Mouse (Mus musculus) erythroblast, embryonic 14.5 days (primary cell): Measurements from ENCODE around the gene Phldb2. TPM values are rescaled to one million over a fixed set of nuclear protein-coding genes. Genes with fewer than 3 reads are reported as not detected.

Source experiments
- H3K27me3 ChIP-seq: 2 replicates; pipeline ENCODE4 v1.6.1; 2012; ENCODE audit warnings: inconsistent platforms; ENCODE audit not compliant: control insufficient read depth
- H3K36me3 ChIP-seq: 2 replicates; pipeline ENCODE4 v1.6.1; 2012; ENCODE audit warnings: mild to moderate bottlenecking, inconsistent platforms; ENCODE audit not compliant: control insufficient read depth
- H3K4me1 ChIP-seq: 2 replicates; pipeline ENCODE4 v1.6.1; 2012; ENCODE audit warnings: inconsistent platforms; ENCODE audit not compliant: control insufficient read depth
- H3K4me3 ChIP-seq: replicated peaks from 2 replicates; pipeline ENCODE3; 2012; ENCODE audit warnings: moderate library complexity, mild to moderate bottlenecking, inconsistent platforms
- H3K9me3 ChIP-seq: 2 replicates; pipeline ENCODE4 v1.6.1; 2012; ENCODE audit warnings: low read length, inconsistent platforms, mixed read lengths; ENCODE audit not compliant: control insufficient read depth
- GATA1 ChIP-seq: IDR thresholded peaks from 2 replicates; pipeline ENCODE4 v1.6.1; 2012; ENCODE audit warnings: low read length, inconsistent platforms, mixed read lengths
- TAL1 ChIP-seq: IDR thresholded peaks from 3 replicates; pipeline ENCODE4 v1.6.1; 2012; ENCODE audit warnings: low read length, inconsistent platforms, mixed read lengths
- polyA plus RNA-seq: library from polyadenylated mRNA; stranded (reverse); fragments of >175 nt; gene quantifications from 2 replicates; pipeline ENCODE4 v1.2.3, GENCODE M21; 2012

Gene Phldb2
- 0.01 TPM in 2 replicates for polyA plus RNA-seq

DNA sequence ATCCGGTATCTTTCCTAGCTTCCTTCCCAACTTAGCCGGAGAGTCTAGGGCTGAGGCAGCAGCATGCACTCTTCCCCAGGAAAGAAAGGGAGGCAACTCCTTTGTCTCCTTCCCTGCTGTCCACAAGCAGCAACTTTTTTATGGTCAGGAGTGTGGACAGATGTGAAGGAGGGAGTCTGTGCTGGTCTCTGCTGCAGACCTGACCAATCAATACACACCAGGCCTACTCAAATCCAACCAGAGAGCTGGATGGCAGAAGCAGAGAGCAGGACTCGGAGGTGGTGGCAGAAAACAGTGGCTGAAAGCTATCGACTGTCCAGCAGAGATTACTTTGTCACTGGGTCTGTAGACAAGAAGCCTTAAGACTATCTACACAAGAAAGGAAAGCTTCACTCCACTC is at the start of gene Phldb2:
Gene Phldb2, minus strand, starts transcription at position 205 of the 400 bp plus-strand sequence.
- H3K9me3 ChIP-seq, result no peaks in the 10 kb centered on the region
- no peak for TF ChIP-seq GATA1
- TF ChIP-seq TAL1, result no peak
- H3K36me3 ChIP-seq, result no peaks in the 10 kb centered on the region; the same call in 1 of the 2 replicates
- no peaks in the 10 kb centered on the region for H3K27me3 ChIP-seq
- no peaks in the 10 kb centered on the region for H3K4me1 ChIP-seq
- H3K4me3 ChIP-seq, result peak within 1 kb of the TSS; percentile 36

DNA sequence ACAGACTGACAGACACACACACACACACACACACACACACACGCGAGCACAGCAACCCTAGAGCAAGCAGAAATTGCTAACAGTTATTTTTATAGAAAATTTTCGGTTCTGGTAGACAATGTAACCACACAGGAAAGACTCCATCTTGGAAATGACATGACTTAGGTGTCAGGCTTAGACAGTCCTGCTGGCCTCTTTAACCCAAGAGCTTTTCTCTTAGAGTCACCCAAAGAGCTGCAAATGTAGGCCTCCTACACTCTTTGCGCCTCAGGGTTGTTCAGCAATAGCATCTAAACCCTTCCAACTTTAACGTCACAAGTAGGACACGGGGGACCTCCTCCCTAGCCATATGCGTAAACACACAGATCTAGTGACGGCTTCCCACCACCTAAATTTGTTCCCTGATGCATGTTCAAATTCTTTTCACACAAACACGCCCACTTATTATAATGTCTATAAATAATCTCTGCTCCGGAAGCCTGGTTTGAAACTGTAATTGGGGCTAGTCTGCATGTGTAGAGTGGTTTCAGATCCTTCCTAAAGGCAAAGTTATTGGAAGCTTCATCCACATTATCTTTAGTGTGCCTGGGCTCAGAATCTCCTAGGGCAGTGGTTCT is 48.3 kb upstream of the Phldb2 start:
- Histone ChIP-seq H3K4me1 (no peaks in the 10 kb centered on the region), H3K36me3 (no peaks in the 10 kb centered on the region; the same call in 1 of the 2 replicates), H3K4me3 (no peak overlapping the region), H3K27me3 (no peaks in the 10 kb centered on the region), H3K9me3 (no peaks in the 10 kb centered on the region)
- TF ChIP-seq TAL1, result no peak
- TF ChIP-seq GATA1, result no peak

DNA sequence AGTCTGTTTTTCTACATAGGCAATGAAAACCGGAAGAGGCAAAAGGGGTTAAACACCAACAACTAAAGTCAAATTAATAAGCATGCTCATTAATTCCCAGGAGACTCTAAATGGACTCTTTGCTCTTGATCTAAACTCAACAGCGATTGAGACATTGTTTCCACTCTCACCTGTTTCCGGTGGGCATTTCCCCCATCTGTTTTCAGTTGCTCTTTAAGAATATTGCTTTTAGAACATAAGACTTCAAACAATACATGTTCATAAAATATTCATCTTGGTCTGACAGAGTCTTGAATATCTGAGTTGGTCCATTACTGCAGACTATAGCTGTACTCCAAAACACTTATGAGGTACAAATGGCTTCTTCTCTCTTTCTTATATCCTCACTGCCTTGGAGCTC is 47.6 kb upstream of the Phldb2 start:
- no peaks in the 10 kb centered on the region for H3K4me1 ChIP-seq
- TF ChIP-seq TAL1 (no peak), GATA1 (no peak)
- no peaks in the 10 kb centered on the region; the same call in 1 of the 2 replicates for H3K36me3 ChIP-seq
- H3K27me3 ChIP-seq, result no peaks in the 10 kb centered on the region
- H3K4me3 ChIP-seq, result no peak overlapping the region
- H3K9me3 ChIP-seq, result no peaks in the 10 kb centered on the region

DNA sequence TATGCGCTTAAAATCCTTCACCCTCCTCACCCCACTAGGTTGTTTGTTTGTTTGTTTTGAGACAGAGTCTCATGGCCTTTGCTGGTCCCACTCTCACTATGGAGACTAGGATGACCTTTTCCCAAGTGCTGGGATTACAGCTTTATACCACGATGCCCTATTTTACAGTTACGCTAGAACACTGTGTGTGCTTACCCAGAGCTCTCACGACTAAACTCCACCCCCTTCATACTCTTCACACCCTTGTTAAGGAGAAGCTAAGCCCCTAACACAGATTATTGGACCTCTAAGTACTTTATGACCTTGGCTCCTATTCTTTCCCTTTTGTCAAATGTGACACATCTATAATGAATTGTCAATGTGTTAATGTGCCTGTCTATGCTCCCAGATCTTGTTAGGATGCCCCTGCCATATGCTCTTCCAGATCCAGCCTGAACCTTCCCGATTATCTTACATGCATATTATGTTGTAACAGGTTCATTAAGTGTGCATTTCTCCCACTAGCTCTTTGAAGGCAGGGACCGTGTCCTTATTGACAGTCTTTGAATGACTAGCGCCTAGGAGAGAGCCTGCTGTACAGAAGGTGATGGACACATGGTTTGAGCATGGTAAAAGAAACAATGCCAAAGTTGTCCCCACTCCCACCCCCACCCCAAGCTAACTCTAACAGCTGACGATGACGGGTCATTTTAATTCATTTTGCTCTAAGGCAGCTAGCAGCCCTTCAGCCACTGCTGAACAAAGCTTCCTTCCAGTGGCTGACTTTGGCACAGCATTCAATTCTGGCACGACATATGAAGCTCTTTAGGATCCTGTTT is 46.2 kb upstream of the Phldb2 start:
- Histone ChIP-seq H3K4me1 (no peaks in the 10 kb centered on the region), H3K4me3 (no peak overlapping the region), H3K27me3 (no peaks in the 10 kb centered on the region), H3K36me3 (no peaks in the 10 kb centered on the region; the same call in 1 of the 2 replicates), H3K9me3 (no peaks in the 10 kb centered on the region)
- TF ChIP-seq TAL1 (no peak), GATA1 (no peak)

DNA sequence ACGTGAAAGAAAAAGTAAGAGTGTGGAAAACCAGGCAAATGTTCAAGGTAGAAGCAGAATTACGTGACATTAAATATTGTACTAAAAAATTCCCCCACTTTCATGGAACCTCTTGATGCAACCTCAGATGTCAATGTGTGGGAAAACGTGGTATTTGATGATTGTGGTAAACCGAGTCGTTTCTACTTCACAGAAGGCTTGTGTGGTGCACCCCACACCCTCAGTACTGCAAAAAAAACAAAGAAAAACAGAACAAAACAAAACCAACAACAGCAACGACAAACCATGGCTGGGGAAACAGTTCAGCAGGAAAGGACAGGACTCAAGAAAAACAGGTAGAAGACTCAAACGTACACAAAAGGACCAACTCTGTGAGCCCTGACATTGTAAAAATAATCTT is 44.8 kb upstream of the Phldb2 start:
- Histone ChIP-seq H3K9me3 (no peaks in the 10 kb centered on the region), H3K36me3 (no peaks in the 10 kb centered on the region; the same call in 1 of the 2 replicates), H3K27me3 (no peaks in the 10 kb centered on the region), H3K4me3 (no peak overlapping the region), H3K4me1 (no peaks in the 10 kb centered on the region)
- TF ChIP-seq TAL1, result no peak
- no peak for TF ChIP-seq GATA1

DNA sequence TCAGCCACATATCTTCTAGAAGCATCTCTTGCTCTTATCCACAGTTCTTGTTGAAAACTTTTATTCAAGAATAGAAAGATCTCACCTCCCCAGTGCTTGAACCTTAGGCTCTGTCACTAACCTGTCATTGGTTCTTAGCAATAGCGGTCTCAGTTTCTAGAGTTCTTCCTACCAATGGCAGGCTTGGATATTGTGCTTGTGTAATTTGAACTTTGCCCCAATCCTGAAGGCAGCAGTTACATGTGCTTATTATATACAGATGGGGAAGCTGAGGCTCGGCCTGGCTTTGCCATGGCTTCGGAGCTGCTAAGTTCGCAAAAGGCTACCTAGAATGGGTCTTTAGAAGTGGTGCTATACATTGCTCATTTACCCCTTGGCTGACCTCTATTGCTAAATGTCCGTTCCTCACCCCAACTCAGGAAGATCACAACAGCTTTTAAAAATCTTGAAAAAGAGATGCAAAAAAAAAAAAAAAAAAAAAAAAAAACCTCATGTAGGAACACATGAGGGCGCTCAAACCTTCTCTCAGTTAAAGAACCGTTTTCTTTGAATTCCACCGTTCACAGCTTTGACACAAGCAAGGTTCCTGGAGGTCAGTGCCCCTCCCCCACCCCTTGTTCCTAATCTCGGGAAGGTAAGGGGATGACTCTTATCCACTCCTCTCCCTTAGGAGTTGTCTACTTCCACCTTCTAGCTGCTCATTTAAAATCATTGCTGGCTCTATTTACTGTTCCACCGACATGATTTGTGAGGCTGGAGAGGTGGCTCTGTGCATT is 37.7 kb upstream of the Phldb2 start:
- Histone ChIP-seq H3K4me3 (no peak overlapping the region), H3K27me3 (no peaks in the 10 kb centered on the region), H3K4me1 (no peaks in the 10 kb centered on the region), H3K36me3 (no peaks in the 10 kb centered on the region), H3K9me3 (no peaks in the 10 kb centered on the region)
- TF ChIP-seq GATA1 (no peak), TAL1 (no peak)

DNA sequence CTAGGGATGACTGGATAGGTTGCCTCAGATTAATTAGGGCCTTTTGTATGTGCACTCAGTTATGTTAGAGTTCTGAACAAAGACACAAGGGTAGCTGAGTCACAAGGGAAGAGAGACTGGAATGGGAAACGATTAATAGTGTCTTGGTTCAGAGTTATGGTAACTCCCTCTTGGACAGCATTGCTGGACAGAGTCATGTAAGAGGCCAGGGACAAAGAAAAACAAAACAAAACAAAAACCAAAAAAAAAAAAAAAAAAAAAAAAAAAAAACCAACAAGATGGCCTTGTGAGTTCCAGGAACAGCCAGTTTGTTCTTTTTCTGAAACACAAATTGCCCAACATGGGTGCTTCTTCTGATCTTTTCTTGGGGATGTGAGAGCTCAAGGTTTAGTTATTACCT is 32.8 kb upstream of the Phldb2 start:
- Histone ChIP-seq H3K27me3 (no peaks in the 10 kb centered on the region), H3K36me3 (no peaks in the 10 kb centered on the region), H3K4me3 (no peak overlapping the region), H3K9me3 (no peaks in the 10 kb centered on the region), H3K4me1 (no peaks in the 10 kb centered on the region)
- TF ChIP-seq GATA1 (no peak), TAL1 (no peak)

DNA sequence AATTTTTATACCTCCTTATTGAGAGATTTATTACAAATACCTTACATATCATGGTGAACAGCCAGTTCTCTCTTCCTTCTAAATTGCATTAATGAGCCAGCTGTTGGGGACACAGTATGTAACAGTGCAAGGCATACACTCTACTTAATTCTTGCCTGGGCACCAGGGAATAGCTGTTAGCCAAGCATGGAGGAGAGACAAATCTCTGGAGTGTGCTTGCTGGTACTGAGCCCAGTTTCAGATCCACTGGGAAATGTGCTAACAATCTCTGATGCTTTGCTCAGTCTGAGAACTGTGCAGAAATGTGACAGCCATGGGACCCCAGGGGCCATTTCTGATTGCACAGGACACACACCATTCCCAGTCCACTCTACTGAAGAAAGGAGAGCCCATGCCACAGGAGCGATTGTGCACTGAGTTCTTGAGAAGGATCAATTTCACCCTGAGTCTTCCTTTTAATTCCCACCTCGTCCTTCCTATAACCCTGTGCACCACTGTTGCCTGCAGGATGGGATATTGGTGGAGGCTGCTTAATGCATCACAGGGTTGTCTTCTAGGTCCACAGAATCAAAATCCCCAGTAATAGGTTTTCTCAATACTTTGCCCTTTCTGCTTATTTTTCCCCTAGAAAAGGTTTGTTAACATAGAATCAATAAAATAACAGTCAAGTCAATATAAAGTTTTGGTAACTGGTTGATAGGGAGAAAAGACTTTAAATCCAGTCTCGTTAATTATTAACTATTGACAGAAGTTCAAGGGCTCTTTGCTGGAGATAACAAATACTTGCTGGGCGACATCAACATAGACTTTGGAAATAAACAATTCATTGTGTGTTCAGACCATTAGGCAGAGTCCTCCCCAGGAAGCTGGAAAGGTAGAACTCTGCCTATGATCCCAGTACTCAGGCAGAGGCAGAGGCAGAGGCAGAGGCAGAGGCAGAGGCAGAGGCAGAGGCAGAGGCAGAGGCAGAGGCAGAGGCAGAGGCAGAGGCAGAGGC is 31.5 kb upstream of the Phldb2 start:
- Histone ChIP-seq H3K4me1 (no peaks in the 10 kb centered on the region), H3K36me3 (no peaks in the 10 kb centered on the region; the same call in 1 of the 2 replicates), H3K27me3 (no peaks in the 10 kb centered on the region), H3K4me3 (no peak overlapping the region), H3K9me3 (no peaks in the 10 kb centered on the region)
- TF ChIP-seq TAL1 (no peak), GATA1 (no peak)
